In genomic region chr5:135076368-135076767, GRCm38 (mm10) we compare ENCODE assay signal across 10 mouse cellular contexts. TPM values are rescaled to one million over a fixed set of nuclear protein-coding genes. Genes with fewer than 3 reads are reported as not detected.
DNase-seq lines count a peak whose midpoint lies in the region; ATAC-seq and TF ChIP-seq lines count a peak whose summit lies in the region.
"Had no signal": no experiment of that assay in that cellular context is flagged by ENCODE, and none has a peak within 500 bp of the region (broad histone marks: within the 10 kb centered on the region; RNA-seq: fewer than 3 reads in every experiment).

No protein-coding gene starts in this region.

- no peak for TF ChIP-seq CTCF in lung, embryonic 14.5 days (IDR thresholded peaks at IDR 0.05; ENCODE audit: low read depth)

- no peak for DNase-seq in lung, embryonic 14.5 days
- no peak for DNase-seq in lung, postnatal 4 days
- peak; percentile 17 to 58 for DNase-seq in kidney, postnatal 25 days
- DNase-seq in testis, postnatal 10 days (ENCODE audit: low spot score) = no peak
- no peak for DNase-seq in thymus, adult 18-20 months
- DNase-seq in Muller cell, postnatal 12 days (ENCODE audit: inconsistent ontology term) = no peak

- peak overlapping the region; percentile 79; the same call in 1 of the 2 replicates for H3K4me2 ChIP-seq in lung, embryonic 14.5 days
- peak overlapping the region; percentile 61 for H3K4me2 ChIP-seq in hindbrain, embryonic 12.5 days (replicated peaks)
- peak overlapping the region; percentile 76 for H3K4me2 ChIP-seq in neural tube, embryonic 13.5 days

- H3K4me1 ChIP-seq in lung, embryonic 14.5 days (ENCODE audit: insufficient read depth) = peaks cover 4% of the 10 kb centered on the region; the same call in 1 of the 2 replicates
- peaks cover 34% of the 10 kb centered on the region for H3K4me1 ChIP-seq in hindbrain, embryonic 12.5 days
- H3K4me1 ChIP-seq in neural tube, embryonic 13.5 days (replicated peaks) = peaks cover 31% of the 10 kb centered on the region

- H3K9me3 ChIP-seq in lung, embryonic 14.5 days (ENCODE audit: low read depth, low read length) = no peaks in the 10 kb centered on the region
- H3K9me3 ChIP-seq in hindbrain, embryonic 12.5 days (replicated peaks) = no peaks in the 10 kb centered on the region
- no peaks in the 10 kb centered on the region for H3K9me3 ChIP-seq in neural tube, embryonic 13.5 days

- H3K4me3 ChIP-seq in lung, embryonic 14.5 days (ENCODE audit: low read depth, low read length) = no peak overlapping the region
- peak overlapping the region; percentile 86 for H3K4me3 ChIP-seq in hindbrain, embryonic 12.5 days
- H3K4me3 ChIP-seq in neural tube, embryonic 13.5 days = peak overlapping the region; percentile 98

- peaks cover 4% of the 10 kb centered on the region; the same call in 1 of the 2 replicates for H3K36me3 ChIP-seq in lung, embryonic 14.5 days (ENCODE audit: insufficient read depth)
- H3K36me3 ChIP-seq in hindbrain, embryonic 12.5 days = peaks cover 30% of the 10 kb centered on the region
- peaks cover 49% of the 10 kb centered on the region for H3K36me3 ChIP-seq in neural tube, embryonic 13.5 days

- H3K9ac ChIP-seq in lung, embryonic 14.5 days = 0 out of 2 replicates have a peak overlapping the region, but pooled peaks have one; percentile 10
- peak overlapping the region; percentile 100 for H3K9ac ChIP-seq in hindbrain, embryonic 12.5 days
- peak overlapping the region; percentile 99 for H3K9ac ChIP-seq in neural tube, embryonic 13.5 days

- 84% methylated on average over 14 of the region's 14 CpGs for WGBS in lung, embryonic 14.5 days
- 88% methylated on average over 14 of the region's 14 CpGs for WGBS in hindbrain, embryonic 12.5 days
- WGBS in neural tube, embryonic 13.5 days = 90% methylated on average over 14 of the region's 14 CpGs

- H3K27ac ChIP-seq in lung, embryonic 14.5 days (ENCODE audit: low read depth) = no peak overlapping the region
- no peak overlapping the region for H3K27ac ChIP-seq in hindbrain, embryonic 12.5 days
- no peak overlapping the region for H3K27ac ChIP-seq in neural tube, embryonic 13.5 days (replicated peaks)

- no peak for ATAC-seq in lung, embryonic 14.5 days (ENCODE audit: insufficient read depth)
- no peak for ATAC-seq in hindbrain, embryonic 12.5 days (ENCODE audit: low FRiP score)
- ATAC-seq in neural tube, embryonic 13.5 days (ENCODE audit: low read depth) = no peak
- ATAC-seq: activated CD4-positive, CD25-positive, alpha-beta regulatory T cell, adult 4 months; CD4-positive, CD25-positive, alpha-beta regulatory T cell, adult 4 months had no signal

- H3K27me3 ChIP-seq in lung, embryonic 14.5 days (ENCODE audit: insufficient read depth, low read length) = no peaks in the 10 kb centered on the region
- no peaks in the 10 kb centered on the region for H3K27me3 ChIP-seq in hindbrain, embryonic 12.5 days
- H3K27me3 ChIP-seq in neural tube, embryonic 13.5 days = no peaks in the 10 kb centered on the region

RNA-seq across cellular contexts. Expression of gene Vps37d, which starts 1.7 kb away (rescaled TPM):
- 5.6 and 7.1 TPM in 2 replicates for polyA plus RNA-seq in lung, embryonic 14.5 days (2014; fragmentation: Nextera tagmentation; extraction: Ambion mirVana)
- 31.6 and 34.2 TPM in 2 replicates for polyA plus RNA-seq in hindbrain, embryonic 12.5 days (2016; fragmentation: Nextera tagmentation; extraction: Ambion mirVana)
- 26.3 and 31.7 TPM in 2 replicates for polyA plus RNA-seq in neural tube, embryonic 13.5 days (2015; fragmentation: Nextera tagmentation; extraction: Ambion mirVana)
- polyA plus RNA-seq: activated CD4-positive, CD25-positive, alpha-beta regulatory T cell, adult 4 months; CD4-positive, CD25-positive, alpha-beta regulatory T cell, adult 4 months had no signal

RNA-seq across cellular contexts. Expression of gene Bud23, which starts 11.6 kb away (rescaled TPM):
- polyA plus RNA-seq in lung, embryonic 14.5 days (2014; fragmentation: Nextera tagmentation; extraction: Ambion mirVana) = 102 and 116 TPM in 2 replicates
- 113 and 119 TPM in 2 replicates for polyA plus RNA-seq in hindbrain, embryonic 12.5 days (2016; fragmentation: Nextera tagmentation; extraction: Ambion mirVana)
- 83.0 and 93.7 TPM in 2 replicates for polyA plus RNA-seq in neural tube, embryonic 13.5 days (2015; fragmentation: Nextera tagmentation; extraction: Ambion mirVana)

RNA-seq across cellular contexts. Expression of gene Dnajc30, which starts 12.4 kb away (rescaled TPM):
- 31.9 and 33.2 TPM in 2 replicates for polyA plus RNA-seq in lung, embryonic 14.5 days (2014; fragmentation: Nextera tagmentation; extraction: Ambion mirVana)
- 28.9 and 34.4 TPM in 2 replicates for polyA plus RNA-seq in hindbrain, embryonic 12.5 days (2016; fragmentation: Nextera tagmentation; extraction: Ambion mirVana)
- polyA plus RNA-seq in neural tube, embryonic 13.5 days (2015; fragmentation: Nextera tagmentation; extraction: Ambion mirVana) = 35.5 and 37.1 TPM in 2 replicates

RNA-seq across cellular contexts. Expression of gene Mlxipl, which starts 13.3 kb away (rescaled TPM):
- polyA plus RNA-seq in lung, embryonic 14.5 days (2014; fragmentation: Nextera tagmentation; extraction: Ambion mirVana) = 2.1 and 2.5 TPM in 2 replicates
- 1.5 and 2.0 TPM in 2 replicates for polyA plus RNA-seq in hindbrain, embryonic 12.5 days (2016; fragmentation: Nextera tagmentation; extraction: Ambion mirVana)
- 0.56 and 1.2 TPM in 2 replicates for polyA plus RNA-seq in neural tube, embryonic 13.5 days (2015; fragmentation: Nextera tagmentation; extraction: Ambion mirVana)
- polyA plus RNA-seq: activated CD4-positive, CD25-positive, alpha-beta regulatory T cell, adult 4 months had no signal

RNA-seq across cellular contexts. Expression of gene Stx1a, which starts 53.1 kb away (rescaled TPM):
- 13.2 and 14.5 TPM in 2 replicates for polyA plus RNA-seq in lung, embryonic 14.5 days (2014; fragmentation: Nextera tagmentation; extraction: Ambion mirVana)
- 34.3 and 38.7 TPM in 2 replicates for polyA plus RNA-seq in hindbrain, embryonic 12.5 days (2016; fragmentation: Nextera tagmentation; extraction: Ambion mirVana)
- polyA plus RNA-seq in neural tube, embryonic 13.5 days (2015; fragmentation: Nextera tagmentation; extraction: Ambion mirVana) = 76.8 and 90.9 TPM in 2 replicates

Comparison
In these comparisons a context has a peak if more than half of its experiments do, and no peak if none do; other contexts are left out.
1. DNase-seq: peak in kidney, postnatal 25 days (2 of 2); none in lung, embryonic 14.5 days (single experiment), lung, postnatal 4 days (0 of 2), testis, postnatal 10 days (single experiment), thymus, adult 18-20 months (0 of 2) and Muller cell, postnatal 12 days (single experiment).
2. H3K9ac ChIP-seq: peak in every context shown above with its lines; median percentile 100 in hindbrain, embryonic 12.5 days; 99 in neural tube, embryonic 13.5 days; 10 in lung, embryonic 14.5 days.
3. Peak in every context shown above with its lines, with median percentiles within 50 percentile points of each other: H3K4me2 ChIP-seq.